Mouse (Mus musculus): ENCODE measurements at regions not wholly inside any gene's neighbourhood (a gene's known extent, or its start where the extent isn't known, plus 50 kb on each side); places are given as distances from the start of the nearest gene placed in this dataset.

DNA sequence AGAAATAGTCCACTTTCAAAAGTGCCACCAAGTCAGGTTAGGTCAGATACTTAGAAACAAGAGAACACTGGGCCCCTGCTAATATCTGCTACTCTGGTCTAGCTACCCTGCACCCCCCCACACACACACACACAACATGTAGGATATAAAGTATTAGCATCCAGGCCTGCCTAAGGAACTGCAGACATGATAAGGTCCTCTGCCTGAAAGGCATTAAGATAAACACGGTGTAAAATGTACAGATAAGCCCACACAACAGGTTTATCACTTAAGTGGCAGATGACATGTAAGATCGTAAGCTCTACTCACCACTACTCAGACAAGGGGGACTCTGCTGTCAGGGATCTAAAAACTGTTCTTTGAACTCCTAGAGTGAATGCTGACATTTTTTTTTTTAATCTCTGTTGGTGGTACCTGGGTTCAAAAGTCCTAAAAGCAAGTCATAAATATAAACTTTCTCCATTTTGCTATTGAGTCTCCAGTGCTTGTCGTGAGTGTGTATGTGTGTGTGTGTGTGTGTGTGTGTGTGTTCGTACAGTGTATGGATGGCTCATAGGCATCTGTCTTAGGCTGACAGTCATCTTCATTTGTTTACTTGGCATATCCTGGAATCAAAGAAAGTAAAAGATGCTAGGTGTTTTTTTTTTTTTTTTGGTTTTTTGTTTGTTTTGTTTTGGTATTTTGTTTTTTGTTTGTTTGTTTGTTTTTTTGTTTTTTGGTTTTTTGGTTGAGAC lies 52.2 kb downstream of the Gm9817 start:
- Histone ChIP-seq H3K9ac (ENCODE audit: low read depth, low read length) (no peak overlapping the region), H3K27me3 (ENCODE audit: control insufficient read depth, insufficient read depth, low read depth, low read length) (no peaks in the 10 kb centered on the region), H3K9me3 (replicated peaks; ENCODE audit: control insufficient read depth, low read length, poor library complexity, severe bottlenecking) (no peaks in the 10 kb centered on the region), H3K36me3 (ENCODE audit: control insufficient read depth, insufficient read depth, low read length) (no peaks in the 10 kb centered on the region), H3K4me3 (ENCODE audit: low read depth, low read length) (no peak overlapping the region), H3K4me2 (ENCODE audit: low read length) (no peak overlapping the region), H3K27ac (ENCODE audit: low read length) (no peak overlapping the region), H3K4me1 (ENCODE audit: control insufficient read depth, insufficient read depth, low read length) (no peaks in the 10 kb centered on the region)
- ATAC-seq: no peak
- 85% methylated on average over 4 of the region's 4 CpGs for WGBS

DNA sequence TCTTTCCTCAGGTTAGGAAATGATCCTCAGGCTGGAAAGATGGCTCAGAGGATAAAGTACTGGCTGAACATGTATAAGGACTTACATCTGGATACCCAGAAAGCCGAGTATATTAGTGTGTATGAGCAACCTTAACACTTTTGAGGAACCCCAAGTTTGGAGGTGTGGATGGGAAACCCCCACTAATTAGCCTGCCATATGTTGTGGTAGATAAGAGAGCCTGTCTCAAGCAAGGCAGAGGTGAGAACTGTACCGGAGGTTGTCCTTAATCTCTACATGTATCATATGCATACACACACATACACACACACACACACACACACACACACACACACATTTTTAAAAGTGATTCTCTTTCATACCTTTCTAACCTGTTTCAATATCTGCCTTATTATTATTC lies 62.1 kb downstream of the Gm9817 start:
- Histone ChIP-seq H3K36me3 (ENCODE audit: control insufficient read depth, insufficient read depth, low read length) (no peaks in the 10 kb centered on the region), H3K4me3 (ENCODE audit: low read depth, low read length) (no peak overlapping the region), H3K4me1 (ENCODE audit: control insufficient read depth, insufficient read depth, low read length) (no peaks in the 10 kb centered on the region)

DNA sequence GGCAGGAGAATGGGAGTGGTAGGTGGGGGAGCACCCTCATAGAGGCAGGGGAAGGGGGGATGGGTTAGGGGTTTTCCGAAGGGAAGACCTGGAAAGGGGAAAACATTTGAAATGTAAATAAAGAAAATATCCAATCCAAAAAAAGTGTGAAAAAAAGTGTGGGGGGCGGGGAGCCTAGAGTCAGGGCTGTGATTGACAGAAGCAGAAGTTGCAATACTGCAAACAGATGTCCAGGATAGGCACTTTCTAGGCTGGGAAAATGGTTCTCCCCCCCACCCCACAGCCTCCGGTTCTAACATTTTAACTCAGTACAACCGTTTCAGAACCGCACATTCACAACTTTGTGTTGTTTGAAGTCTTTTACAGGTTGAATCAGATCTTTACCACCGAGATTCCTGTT lies 66.6 kb downstream of the Gm9817 start:
- H3K4me3 ChIP-seq (ENCODE audit: low read depth, low read length): no peak overlapping the region
- H3K27me3 ChIP-seq (ENCODE audit: control insufficient read depth, insufficient read depth, low read depth, low read length): no peaks in the 10 kb centered on the region
- no peak overlapping the region for H3K4me2 ChIP-seq (ENCODE audit: low read length)
- no peaks in the 10 kb centered on the region for H3K36me3 ChIP-seq (ENCODE audit: control insufficient read depth, insufficient read depth, low read length)
- 88% methylated on average over 6 of the region's 6 CpGs for WGBS
- H3K27ac ChIP-seq (ENCODE audit: low read length): no peak overlapping the region
- no peaks in the 10 kb centered on the region for H3K4me1 ChIP-seq (ENCODE audit: control insufficient read depth, insufficient read depth, low read length)
- H3K9me3 ChIP-seq (replicated peaks; ENCODE audit: control insufficient read depth, low read length, poor library complexity, severe bottlenecking): no peaks in the 10 kb centered on the region
- no peak for ATAC-seq
- no peak overlapping the region for H3K9ac ChIP-seq (ENCODE audit: low read depth, low read length)

More for the DNA sequence above, 62.1 kb downstream of the Gm9817 start:
- no peaks in the 10 kb centered on the region for H3K9me3 ChIP-seq (replicated peaks; ENCODE audit: control insufficient read depth, low read length, poor library complexity, severe bottlenecking)
- no peak overlapping the region for H3K4me2 ChIP-seq (ENCODE audit: low read length)
- 87% methylated on average over 2 of the region's 2 CpGs for WGBS
- H3K27me3 ChIP-seq (ENCODE audit: control insufficient read depth, insufficient read depth, low read depth, low read length): no peaks in the 10 kb centered on the region
- ATAC-seq: no peak
- no peak overlapping the region for H3K9ac ChIP-seq (ENCODE audit: low read depth, low read length)
- H3K27ac ChIP-seq (ENCODE audit: low read length): no peak overlapping the region

DNA sequence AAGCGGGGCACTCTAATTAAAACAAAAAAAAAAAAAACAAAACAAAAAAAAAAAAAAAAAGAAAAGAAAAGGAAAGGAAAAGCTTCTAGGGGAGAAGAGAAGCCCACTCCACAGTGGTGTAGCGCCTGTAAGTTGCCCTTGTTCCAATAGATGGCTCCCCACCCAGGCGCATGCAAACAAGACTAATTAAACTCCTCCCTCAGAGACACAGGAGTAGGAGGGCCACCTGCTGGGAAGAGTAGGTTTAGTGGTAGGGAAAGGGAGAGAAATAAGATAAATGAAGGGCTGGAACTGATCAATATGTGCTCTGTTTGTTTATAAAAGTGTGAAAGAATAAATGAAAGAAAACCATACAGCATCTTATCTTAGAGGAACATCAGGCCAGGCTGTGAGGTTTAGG lies 77.7 kb downstream of the Gm9817 start:
- H3K27me3 ChIP-seq (ENCODE audit: control insufficient read depth, insufficient read depth, low read depth, low read length): no peaks in the 10 kb centered on the region
- WGBS: 70% methylated on average over 3 of the region's 3 CpGs
- no peaks in the 10 kb centered on the region for H3K4me1 ChIP-seq (ENCODE audit: control insufficient read depth, insufficient read depth, low read length)
- no peak overlapping the region for H3K27ac ChIP-seq (ENCODE audit: low read length)
- no peaks in the 10 kb centered on the region for H3K9me3 ChIP-seq (replicated peaks; ENCODE audit: control insufficient read depth, low read length, poor library complexity, severe bottlenecking)
- ATAC-seq: no peak
- no peak overlapping the region for H3K4me3 ChIP-seq (ENCODE audit: low read depth, low read length)
- no peak overlapping the region for H3K9ac ChIP-seq (ENCODE audit: low read depth, low read length)
- H3K4me2 ChIP-seq (ENCODE audit: low read length): no peak overlapping the region
- no peaks in the 10 kb centered on the region for H3K36me3 ChIP-seq (ENCODE audit: control insufficient read depth, insufficient read depth, low read length)

DNA sequence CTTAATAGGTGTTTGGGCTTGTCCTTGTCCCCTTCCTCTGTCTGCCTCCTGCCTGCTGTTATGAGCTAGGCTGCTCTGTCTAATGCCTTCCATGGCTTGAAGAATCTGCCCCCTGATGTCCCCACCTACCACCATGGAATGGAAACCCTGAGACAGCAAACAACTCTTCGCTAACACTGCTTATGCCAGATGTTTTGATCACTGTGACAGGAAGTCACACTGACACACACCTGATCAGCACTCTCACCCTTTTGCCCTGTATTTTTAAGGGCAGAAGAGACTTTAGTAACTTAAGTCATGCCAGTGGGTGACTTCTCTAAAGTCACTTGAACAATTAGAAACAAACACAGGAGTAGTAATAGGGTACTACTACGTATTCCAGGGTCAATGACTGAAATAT lies 78.5 kb downstream of the Gm9817 start:
- no peak for ATAC-seq
- H3K9me3 ChIP-seq (replicated peaks; ENCODE audit: control insufficient read depth, low read length, poor library complexity, severe bottlenecking): no peaks in the 10 kb centered on the region
- no peak overlapping the region for H3K4me2 ChIP-seq (ENCODE audit: low read length)
- H3K4me3 ChIP-seq (ENCODE audit: low read depth, low read length): no peak overlapping the region
- WGBS: 96% methylated on average over 2 of the region's 2 CpGs
- H3K27ac ChIP-seq (ENCODE audit: low read length): no peak overlapping the region
- H3K4me1 ChIP-seq (ENCODE audit: control insufficient read depth, insufficient read depth, low read length): no peaks in the 10 kb centered on the region
- no peak overlapping the region for H3K9ac ChIP-seq (ENCODE audit: low read depth, low read length)
- no peaks in the 10 kb centered on the region for H3K36me3 ChIP-seq (ENCODE audit: control insufficient read depth, insufficient read depth, low read length)
- no peaks in the 10 kb centered on the region for H3K27me3 ChIP-seq (ENCODE audit: control insufficient read depth, insufficient read depth, low read depth, low read length)

DNA sequence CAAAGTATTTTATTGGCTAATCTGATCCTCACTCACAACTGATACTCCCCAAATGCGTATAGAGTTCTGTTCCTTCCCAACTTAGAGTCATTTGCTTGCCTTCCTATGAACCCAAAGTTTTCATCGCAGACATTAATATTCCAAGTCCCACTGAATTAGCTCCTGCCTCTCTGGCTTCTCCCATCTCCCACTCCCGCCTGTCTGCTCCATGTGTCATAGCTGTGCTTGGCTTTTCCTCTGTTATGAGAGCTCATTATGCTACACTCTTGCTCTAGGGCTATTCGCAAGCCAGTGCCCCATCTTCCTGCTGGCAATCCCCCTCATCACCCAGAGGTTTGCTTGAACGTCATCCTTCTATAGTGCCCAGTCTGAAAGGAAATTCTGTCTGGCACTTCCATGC lies 81.8 kb downstream of the Gm9817 start:
- Histone ChIP-seq H3K27me3 (ENCODE audit: control insufficient read depth, insufficient read depth, low read depth, low read length) (no peaks in the 10 kb centered on the region), H3K9me3 (replicated peaks; ENCODE audit: control insufficient read depth, low read length, poor library complexity, severe bottlenecking) (no peaks in the 10 kb centered on the region)
- 87% methylated on average over 5 of the region's 5 CpGs for WGBS

DNA sequence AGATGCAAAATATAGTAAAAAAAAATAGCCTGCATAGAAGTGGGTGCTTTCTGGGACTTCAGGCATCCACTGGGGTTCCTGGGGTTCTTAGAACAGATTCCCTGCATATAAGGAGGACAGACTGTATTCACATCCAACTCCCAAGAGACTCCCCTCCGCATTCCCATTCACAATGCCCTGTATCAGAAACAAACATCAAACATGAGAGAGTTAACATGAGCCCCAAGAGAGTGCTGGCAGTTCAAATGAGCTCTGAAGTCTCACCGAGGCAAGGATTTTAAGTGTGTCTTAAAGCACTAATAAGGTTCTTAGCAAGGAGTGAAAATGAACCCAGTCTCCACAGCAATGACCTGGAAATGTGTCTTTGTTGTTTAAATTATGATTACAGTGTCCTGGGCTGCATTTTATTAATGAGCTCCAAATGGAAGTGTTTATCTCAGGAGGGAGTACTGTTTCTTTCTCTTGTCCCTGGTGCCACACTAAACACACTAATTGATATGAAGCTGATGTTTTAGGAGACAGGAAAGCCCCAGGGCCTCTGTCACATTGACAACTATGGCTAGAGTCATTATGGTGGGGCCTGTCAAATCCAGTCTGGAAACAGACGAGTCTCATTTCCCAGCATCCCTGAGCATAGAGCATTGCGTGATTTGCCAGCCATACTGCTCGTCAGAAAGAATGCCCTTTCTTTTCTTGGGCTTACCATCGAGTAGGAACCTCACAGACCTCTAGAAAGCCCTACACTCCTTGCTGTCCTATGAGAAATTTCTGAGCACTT lies 85.7 kb downstream of the Gm9817 start:
- no peaks in the 10 kb centered on the region for H3K27me3 ChIP-seq (ENCODE audit: control insufficient read depth, insufficient read depth, low read depth, low read length)
- WGBS: 42% methylated on average over 6 of the region's 6 CpGs
- no peak overlapping the region for H3K9ac ChIP-seq (ENCODE audit: low read depth, low read length)
- H3K27ac ChIP-seq (ENCODE audit: low read length): no peak overlapping the region
- no peak overlapping the region for H3K4me2 ChIP-seq (ENCODE audit: low read length)
- no peak; the same call in 1 of the 2 replicates for ATAC-seq
- no peaks in the 10 kb centered on the region for H3K36me3 ChIP-seq (ENCODE audit: control insufficient read depth, insufficient read depth, low read length)
- no peak overlapping the region for H3K4me3 ChIP-seq (ENCODE audit: low read depth, low read length)
- no peaks in the 10 kb centered on the region for H3K9me3 ChIP-seq (replicated peaks; ENCODE audit: control insufficient read depth, low read length, poor library complexity, severe bottlenecking)
- H3K4me1 ChIP-seq (ENCODE audit: control insufficient read depth, insufficient read depth, low read length): peaks cover 2% of the 10 kb centered on the region; the same call in 1 of the 2 replicates

More for the DNA sequence above, 81.8 kb downstream of the Gm9817 start:
- Histone ChIP-seq H3K4me2 (ENCODE audit: low read length) (no peak overlapping the region), H3K9ac (ENCODE audit: low read depth, low read length) (no peak overlapping the region), H3K36me3 (ENCODE audit: control insufficient read depth, insufficient read depth, low read length) (no peaks in the 10 kb centered on the region), H3K4me1 (ENCODE audit: control insufficient read depth, insufficient read depth, low read length) (peaks cover 2% of the 10 kb centered on the region; the same call in 1 of the 2 replicates), H3K27ac (ENCODE audit: low read length) (no peak overlapping the region), H3K4me3 (ENCODE audit: low read depth, low read length) (no peak overlapping the region)
- ATAC-seq: no peak

DNA sequence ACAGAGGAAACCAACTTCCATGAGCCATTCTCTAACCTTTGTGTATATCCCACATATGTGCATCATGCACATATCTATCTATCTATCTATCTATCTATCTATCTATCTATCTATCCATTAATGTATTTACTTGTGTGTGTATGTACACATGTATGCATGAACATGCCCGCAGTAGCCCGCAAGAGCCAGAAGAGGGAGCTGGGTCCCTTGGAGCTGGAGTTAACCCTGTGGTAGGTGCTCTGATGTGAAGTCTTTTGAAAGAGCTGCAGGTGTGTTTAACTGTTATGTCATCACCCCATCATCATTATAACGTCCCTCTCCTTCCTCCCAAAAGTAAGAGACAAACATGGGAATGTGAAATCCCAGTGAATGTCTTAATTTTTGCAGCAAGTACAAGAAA lies 86.7 kb downstream of the Gm9817 start:
- Histone ChIP-seq H3K27ac (ENCODE audit: low read length) (no peak overlapping the region), H3K9ac (ENCODE audit: low read depth, low read length) (no peak overlapping the region), H3K27me3 (ENCODE audit: control insufficient read depth, insufficient read depth, low read depth, low read length) (no peaks in the 10 kb centered on the region), H3K36me3 (ENCODE audit: control insufficient read depth, insufficient read depth, low read length) (no peaks in the 10 kb centered on the region), H3K4me2 (ENCODE audit: low read length) (no peak overlapping the region), H3K9me3 (replicated peaks; ENCODE audit: control insufficient read depth, low read length, poor library complexity, severe bottlenecking) (no peaks in the 10 kb centered on the region), H3K4me1 (ENCODE audit: control insufficient read depth, insufficient read depth, low read length) (peaks cover 2% of the 10 kb centered on the region; the same call in 1 of the 2 replicates), H3K4me3 (ENCODE audit: low read depth, low read length) (no peak overlapping the region)
- ATAC-seq: no peak
- 91% methylated on average over 3 of the region's 3 CpGs for WGBS

DNA sequence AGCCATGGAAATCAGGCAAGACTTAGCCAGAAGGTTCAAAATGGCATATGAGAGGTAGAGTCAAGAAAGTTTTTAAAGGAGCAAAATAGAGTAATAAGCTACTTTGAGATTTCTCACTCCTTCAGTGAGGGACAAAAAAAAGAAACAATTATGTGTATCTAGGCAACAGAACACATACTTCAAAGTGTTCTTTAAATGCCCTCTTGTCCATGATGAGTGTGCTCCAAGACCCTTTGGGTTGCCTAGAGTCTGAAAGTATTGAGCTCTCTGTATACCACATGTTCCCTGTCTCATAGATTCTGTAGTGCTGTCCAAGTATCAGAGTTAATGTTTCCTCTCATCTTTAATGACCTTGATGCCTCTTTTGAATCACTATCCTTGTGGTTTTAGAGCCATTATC lies 91.2 kb downstream of the Gm9817 start:
- no peaks in the 10 kb centered on the region for H3K27me3 ChIP-seq (ENCODE audit: control insufficient read depth, insufficient read depth, low read depth, low read length)
- no peak overlapping the region for H3K4me3 ChIP-seq (ENCODE audit: low read depth, low read length)

More for the DNA sequence above, 91.2 kb downstream of the Gm9817 start:
- Histone ChIP-seq H3K4me2 (ENCODE audit: low read length) (no peak overlapping the region), H3K27ac (ENCODE audit: low read length) (no peak overlapping the region), H3K9me3 (replicated peaks; ENCODE audit: control insufficient read depth, low read length, poor library complexity, severe bottlenecking) (0 out of 2 replicates have a peak, but pooled peaks cover 2% of the 10 kb centered on the region), H3K9ac (ENCODE audit: low read depth, low read length) (no peak overlapping the region), H3K4me1 (ENCODE audit: control insufficient read depth, insufficient read depth, low read length) (no peaks in the 10 kb centered on the region), H3K36me3 (ENCODE audit: control insufficient read depth, insufficient read depth, low read length) (no peaks in the 10 kb centered on the region)
- ATAC-seq: no peak

All from midbrain, embryonic 16.5 days (tissue).